Mouse (Mus musculus) C2C12 (cell line): ENCODE measurements at regions not wholly inside any gene's neighbourhood (a gene's known extent, or its start where the extent isn't known, plus 50 kb on each side); places are given as distances from the start of the nearest gene placed in this dataset.

Experiments
- CTCF ChIP-seq: IDR thresholded peaks from one replicate; pipeline ENCODE4 v1.5.1; 2011; ENCODE audit not compliant: control insufficient read depth, insufficient read depth, insufficient read length
- MYOD1 ChIP-seq: IDR thresholded peaks from one replicate; pipeline ENCODE4 v1.6.1; 2011; ENCODE audit warnings: low read depth; ENCODE audit not compliant: control insufficient read depth, insufficient read length
- USF1 ChIP-seq: IDR thresholded peaks from one replicate; pipeline ENCODE4 v1.6.1; 2011; ENCODE audit warnings: low read depth, mild to moderate bottlenecking, control low read depth, moderate library complexity

DNA sequence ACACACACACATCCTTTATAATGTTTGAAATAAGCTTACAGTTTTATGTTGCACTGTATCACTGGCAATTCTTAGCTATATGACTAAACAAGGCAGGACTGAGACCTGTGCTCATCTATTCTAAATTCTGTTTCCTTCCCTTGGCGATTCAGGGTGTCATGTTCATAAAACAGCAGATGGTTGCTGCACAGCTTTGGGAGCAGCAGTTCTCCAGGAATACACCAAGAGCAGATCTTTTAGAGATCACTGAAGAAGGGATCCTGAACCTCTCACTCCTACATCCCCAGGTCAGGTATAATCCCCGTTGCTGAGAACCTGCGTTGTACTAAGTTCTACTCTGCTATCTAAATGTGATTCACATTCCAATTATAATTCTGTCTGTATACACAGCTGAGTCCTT is 69.4 kb upstream of the Ccdc190 start:
- TF ChIP-seq CTCF (no peak), USF1 (no peak), MYOD1 (no peak)
